Mouse (Mus musculus): Measurements from ENCODE around the gene Neurod2. TPM values are rescaled to one million over a fixed set of nuclear protein-coding genes. Genes with fewer than 3 reads are reported as not detected.

Neurod2 gene
- polyA plus RNA-seq, 1 experiment from 2014 or later = 3.8 TPM

- H3K4me1 ChIP-seq (replicated peaks; ENCODE audit: control insufficient read depth, insufficient read depth, low read length) = no peaks in the 10 kb centered on the region; the same call in none of the 2 replicates
- ATAC-seq (replicated peaks; ENCODE audit: low FRiP score) = no peak
- H3K9me3 ChIP-seq (ENCODE audit: control insufficient read depth, low read length) = no peaks in the 10 kb centered on the region
- H3K27me3 ChIP-seq (ENCODE audit: control insufficient read depth, insufficient read depth, low read length) = no peaks in the 10 kb centered on the region
- WGBS = 44% methylated on average over 5 of the region's 5 CpGs
- no peak overlapping the region for H3K4me2 ChIP-seq (ENCODE audit: low read depth, low read length, severe bottlenecking)
- no peak for DNase-seq (ENCODE audit: low spot score)
- H3K9ac ChIP-seq (ENCODE audit: low read length) = no peak overlapping the region
- no peak overlapping the region for H3K27ac ChIP-seq (ENCODE audit: low read depth, low read length)
- H3K4me3 ChIP-seq (ENCODE audit: low read depth, low read length) = no peak overlapping the region
- H3K36me3 ChIP-seq (ENCODE audit: control insufficient read depth, insufficient read depth, low read length) = no peaks in the 10 kb centered on the region
These were observed 41.9 kb downstream of the Neurod2 start for GRCm38 (mm10) chr11:98287531-98287930.

GRCm38 (mm10) chr11:98285368-98285767 lies 44.1 kb downstream of the Neurod2 start:
- WGBS = 52% methylated on average over 2 of the region's 2 CpGs
- no peaks in the 10 kb centered on the region for H3K27me3 ChIP-seq (ENCODE audit: control insufficient read depth, insufficient read depth, low read length)
- no peak for ATAC-seq (replicated peaks; ENCODE audit: low FRiP score)
- H3K9me3 ChIP-seq (ENCODE audit: control insufficient read depth, low read length) = no peaks in the 10 kb centered on the region
- no peak overlapping the region for H3K4me3 ChIP-seq (ENCODE audit: low read depth, low read length)
- DNase-seq (ENCODE audit: low spot score) = no peak
- no peaks in the 10 kb centered on the region; the same call in none of the 2 replicates for H3K4me1 ChIP-seq (replicated peaks; ENCODE audit: control insufficient read depth, insufficient read depth, low read length)
- no peaks in the 10 kb centered on the region for H3K36me3 ChIP-seq (ENCODE audit: control insufficient read depth, insufficient read depth, low read length)
- H3K4me2 ChIP-seq (ENCODE audit: low read depth, low read length, severe bottlenecking) = no peak overlapping the region
- no peak overlapping the region for H3K27ac ChIP-seq (ENCODE audit: low read depth, low read length)
- H3K9ac ChIP-seq (ENCODE audit: low read length) = no peak overlapping the region

GRCm38 (mm10) chr11:98284230-98284629 lies 45.2 kb downstream of the Neurod2 start:
- ATAC-seq (replicated peaks; ENCODE audit: low FRiP score) (no peak), DNase-seq (ENCODE audit: low spot score) (peak; percentile 63)
- no peaks in the 10 kb centered on the region for H3K36me3 ChIP-seq (ENCODE audit: control insufficient read depth, insufficient read depth, low read length)
- 5% methylated on average over 14 of the region's 17 CpGs for WGBS
- H3K9me3 ChIP-seq (ENCODE audit: control insufficient read depth, low read length) = no peaks in the 10 kb centered on the region
- H3K4me1 ChIP-seq (replicated peaks; ENCODE audit: control insufficient read depth, insufficient read depth, low read length) = no peaks in the 10 kb centered on the region; the same call in none of the 2 replicates
- H3K27me3 ChIP-seq (ENCODE audit: control insufficient read depth, insufficient read depth, low read length) = no peaks in the 10 kb centered on the region
- no peak overlapping the region for H3K9ac ChIP-seq (ENCODE audit: low read length)
- H3K4me3 ChIP-seq (ENCODE audit: low read depth, low read length) = no peak overlapping the region
- peak overlapping the region; percentile 39; the same call in 1 of the 2 replicates for H3K4me2 ChIP-seq (ENCODE audit: low read depth, low read length, severe bottlenecking)
- H3K27ac ChIP-seq (ENCODE audit: low read depth, low read length) = peak overlapping the region; percentile 14; the same call in 1 of the 2 replicates

- DNase-seq (ENCODE audit: low spot score) = no peak
These were observed 45.7 kb downstream of the Neurod2 start for GRCm38 (mm10) chr11:98283740-98284139.

More at GRCm38 (mm10) chr11:98283740-98284139, 45.7 kb downstream of the Neurod2 start:
- Histone ChIP-seq H3K4me2 (ENCODE audit: low read depth, low read length, severe bottlenecking) (no peak overlapping the region), H3K4me1 (replicated peaks; ENCODE audit: control insufficient read depth, insufficient read depth, low read length) (no peaks in the 10 kb centered on the region; the same call in none of the 2 replicates), H3K9ac (ENCODE audit: low read length) (no peak overlapping the region), H3K4me3 (ENCODE audit: low read depth, low read length) (no peak overlapping the region), H3K27me3 (ENCODE audit: control insufficient read depth, insufficient read depth, low read length) (no peaks in the 10 kb centered on the region), H3K27ac (ENCODE audit: low read depth, low read length) (peak overlapping the region; percentile 68), H3K9me3 (ENCODE audit: control insufficient read depth, low read length) (no peaks in the 10 kb centered on the region), H3K36me3 (ENCODE audit: control insufficient read depth, insufficient read depth, low read length) (no peaks in the 10 kb centered on the region)
- ATAC-seq (replicated peaks; ENCODE audit: low FRiP score) = no peak
- WGBS = 25% methylated on average over 9 of the region's 9 CpGs

Other genes with a start within 250 kb of the Neurod2 start
- 19.4 and 33.4 TPM in 2 replicates for gene Fbxl20, start 179.2 kb downstream of the Neurod2 start, polyA plus RNA-seq (2014; fragmentation: Nextera tagmentation; extraction: Ambion mirVana)
- gene Med1, start 136.4 kb downstream of the Neurod2 start, polyA plus RNA-seq (2014; fragmentation: Nextera tagmentation; extraction: Ambion mirVana) = 75.5 and 81.7 TPM in 2 replicates
- 16.1 and 18.2 TPM in 2 replicates for gene Cdk12, start 126.6 kb downstream of the Neurod2 start, polyA plus RNA-seq (2014; fragmentation: Nextera tagmentation; extraction: Ambion mirVana)
- 0.29 and 0.41 TPM in 2 replicates for gene Ppp1r1b, start 18.8 kb upstream of the Neurod2 start, polyA plus RNA-seq (2014; fragmentation: Nextera tagmentation; extraction: Ambion mirVana)
- gene Stard3, start 28.7 kb upstream of the Neurod2 start, polyA plus RNA-seq (2014; fragmentation: Nextera tagmentation; extraction: Ambion mirVana) = 38.1 and 39.9 TPM in 2 replicates
- gene Tcap, start 54.2 kb upstream of the Neurod2 start, polyA plus RNA-seq (2014; fragmentation: Nextera tagmentation; extraction: Ambion mirVana) = not detected in 2 replicates
- gene Pnmt, start 56.8 kb upstream of the Neurod2 start, polyA plus RNA-seq (2014; fragmentation: Nextera tagmentation; extraction: Ambion mirVana) = not detected in 2 replicates
- 9.0 and 9.2 TPM in 2 replicates for gene Pgap3, start 70.8 kb upstream of the Neurod2 start, polyA plus RNA-seq (2014; fragmentation: Nextera tagmentation; extraction: Ambion mirVana)
- gene Erbb2, start 82.8 kb upstream of the Neurod2 start, polyA plus RNA-seq (2014; fragmentation: Nextera tagmentation; extraction: Ambion mirVana) = 19.7 and 23.2 TPM in 2 replicates
- 111 and 112 TPM in 2 replicates for gene Mien1, start 109.3 kb upstream of the Neurod2 start, polyA plus RNA-seq (2014; fragmentation: Nextera tagmentation; extraction: Ambion mirVana)
- gene Grb7, start 116.7 kb upstream of the Neurod2 start, polyA plus RNA-seq (2014; fragmentation: Nextera tagmentation; extraction: Ambion mirVana) = 1.8 and 1.9 TPM in 2 replicates
- 0.08 TPM in 1 of 2 replicates, not detected in the other for gene Ikzf3, start 216.4 kb upstream of the Neurod2 start, polyA plus RNA-seq (2014; fragmentation: Nextera tagmentation; extraction: Ambion mirVana)
- 0.21 TPM in 2 replicates for gene Zpbp2, start 221.4 kb upstream of the Neurod2 start, polyA plus RNA-seq (2014; fragmentation: Nextera tagmentation; extraction: Ambion mirVana)

All from forebrain, embryonic 11.5 days (tissue).